Mouse (Mus musculus) lung, embryonic 15.5 days (tissue): ENCODE measurements around the gene Myo18b. TPM values are rescaled to one million over a fixed set of nuclear protein-coding genes. Genes with fewer than 3 reads are reported as not detected.

Experiments used
- ATAC-seq: fragments of 200-750 bp; cut with Nextera tagmentation; 2 replicates; pipeline ENCODE4 v1.8.0; 2017; ENCODE audit warnings: moderate number of reproducible peaks, borderline replicate concordance; ENCODE audit not compliant: low FRiP score, low TSS enrichment; ENCODE audit errors: extremely low read depth
- H3K27ac ChIP-seq: fragments of 300-500 bp; sonication (generic); 2 replicates; pipeline ENCODE4 v1.5.1; 2015; ENCODE audit warnings: moderate library complexity, mild to moderate bottlenecking, inconsistent platforms
- H3K27me3 ChIP-seq: fragments of 300-500 bp; sonication (generic); 2 replicates; pipeline ENCODE4 v1.6.1; 2015; ENCODE audit warnings: inconsistent platforms
- H3K36me3 ChIP-seq: fragments of 300-500 bp; sonication (generic); 2 replicates; pipeline ENCODE4 v1.6.1; 2015; ENCODE audit warnings: inconsistent platforms
- H3K4me1 ChIP-seq: fragments of 300-500 bp; sonication (generic); 2 replicates; pipeline ENCODE4 v1.6.1; 2015; ENCODE audit warnings: inconsistent platforms
- H3K4me2 ChIP-seq: fragments of 300-500 bp; sonication (generic); 2 replicates; pipeline ENCODE4 v1.6.1; 2015; ENCODE audit warnings: inconsistent platforms, mild to moderate bottlenecking, moderate library complexity
- H3K4me3 ChIP-seq: fragments of 300-500 bp; sonication (generic); 2 replicates; pipeline ENCODE4 v1.5.1; 2015; ENCODE audit warnings: mild to moderate bottlenecking, inconsistent platforms
- H3K9ac ChIP-seq: fragments of 300-500 bp; sonication (generic); 2 replicates; pipeline ENCODE4 v1.6.1; 2015; ENCODE audit warnings: inconsistent platforms
- H3K9me3 ChIP-seq: fragments of 300-500 bp; sonication (generic); 2 replicates; pipeline ENCODE4 v1.6.1; 2016; ENCODE audit warnings: inconsistent platforms
- WGBS: fragments of 180-500 bp; shearing (Covaris S2); methylation state at CpG from one replicate; pipeline ENCODE4 v1.1.7; 2015; 5-methylcytosine and 5-hydroxymethylcytosine counted together
- polyA plus RNA-seq: library from polyadenylated mRNA; unstranded; fragments of >200 nt; fragmentation: Nextera tagmentation; extraction: Ambion mirVana; gene quantifications from 2 replicates; pipeline ENCODE4 v1.2.1, GENCODE M21; 2015

Gene Myo18b
- polyA plus RNA-seq = 0.83 and 1.3 TPM in 2 replicates

GRCm38 (mm10) chr5:112895674-112896654 lies at the start of gene Myo18b:
Gene Myo18b, minus strand, starts transcription at chr5:112896362.
- Histone ChIP-seq H3K27ac (no peak within 1 kb of the TSS), H3K9ac (no peak within 1 kb of the TSS), H3K9me3 (no peaks in the 10 kb centered on the region), H3K4me2 (no peak within 1 kb of the TSS), H3K4me3 (no peak within 1 kb of the TSS), H3K4me1 (no peaks in the 10 kb centered on the region), H3K36me3 (no peaks in the 10 kb centered on the region), H3K27me3 (no peaks in the 10 kb centered on the region)
- 71% methylated on average over 17 of the region's 17 CpGs for WGBS
- no peak for ATAC-seq

- H3K9me3 ChIP-seq = no peaks in the 10 kb centered on the region
- no peak overlapping the region for H3K4me3 ChIP-seq
- H3K27me3 ChIP-seq = no peaks in the 10 kb centered on the region
- H3K4me2 ChIP-seq = no peak overlapping the region
- WGBS = 61% methylated on average over 7 of the region's 7 CpGs
- no peak for ATAC-seq
- H3K4me1 ChIP-seq = no peaks in the 10 kb centered on the region
- no peak overlapping the region for H3K27ac ChIP-seq
- no peak overlapping the region for H3K9ac ChIP-seq
- H3K36me3 ChIP-seq = 0 out of 2 replicates have a peak, but pooled peaks cover 3% of the 10 kb centered on the region
Measured at GRCm38 (mm10) chr5:112945925-112946324, 49.8 kb upstream of the Myo18b start.

DNA sequence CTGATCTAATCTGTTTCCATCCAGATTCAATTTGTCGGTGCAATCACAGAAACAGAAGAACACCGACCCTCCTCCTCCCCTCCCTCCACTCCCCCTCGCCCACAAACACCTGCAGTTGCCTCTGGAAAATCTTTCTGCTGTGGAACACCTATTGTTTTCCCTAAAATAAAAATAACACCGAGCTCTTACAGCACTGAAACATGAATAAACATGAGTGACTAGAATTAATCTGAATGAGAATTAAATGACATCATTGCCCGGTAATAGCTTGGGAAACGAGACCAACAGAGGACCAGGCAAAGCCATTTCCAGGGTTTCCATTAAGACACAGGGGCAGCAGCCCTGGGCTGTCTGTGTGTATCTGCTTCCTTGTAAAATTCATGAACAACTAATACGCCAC lies 46.1 kb upstream of the Myo18b start:
- no peak overlapping the region for H3K4me3 ChIP-seq
- H3K36me3 ChIP-seq = 0 out of 2 replicates have a peak, but pooled peaks cover 6% of the 10 kb centered on the region
- 77% methylated on average over 7 of the region's 7 CpGs for WGBS
- no peaks in the 10 kb centered on the region for H3K4me1 ChIP-seq
- H3K9me3 ChIP-seq = no peaks in the 10 kb centered on the region
- no peak overlapping the region for H3K9ac ChIP-seq
- H3K27me3 ChIP-seq = no peaks in the 10 kb centered on the region
- H3K27ac ChIP-seq = no peak overlapping the region
- ATAC-seq = no peak
- no peak overlapping the region for H3K4me2 ChIP-seq

GRCm38 (mm10) chr5:112941001-112941400 lies 44.8 kb upstream of the Myo18b start:
- Histone ChIP-seq H3K4me3 (no peak overlapping the region), H3K4me1 (no peaks in the 10 kb centered on the region), H3K4me2 (no peak overlapping the region), H3K9ac (no peak overlapping the region), H3K27ac (no peak overlapping the region), H3K9me3 (no peaks in the 10 kb centered on the region), H3K27me3 (no peaks in the 10 kb centered on the region), H3K36me3 (peaks cover 9% of the 10 kb centered on the region; the same call in 1 of the 2 replicates)
- ATAC-seq = no peak
- 87% methylated on average over 12 of the region's 12 CpGs for WGBS

- H3K27ac ChIP-seq = no peak overlapping the region
- H3K4me1 ChIP-seq = no peaks in the 10 kb centered on the region
- no peak overlapping the region for H3K4me2 ChIP-seq
- ATAC-seq = no peak
- H3K27me3 ChIP-seq = no peaks in the 10 kb centered on the region
- 79% methylated on average over 10 of the region's 10 CpGs for WGBS
- H3K9me3 ChIP-seq = no peaks in the 10 kb centered on the region
- H3K4me3 ChIP-seq = no peak overlapping the region
- H3K9ac ChIP-seq = no peak overlapping the region
- peaks cover 10% of the 10 kb centered on the region; the same call in 1 of the 2 replicates for H3K36me3 ChIP-seq
Measured at GRCm38 (mm10) chr5:112936632-112937031, 40.5 kb upstream of the Myo18b start.

- Histone ChIP-seq H3K4me2 (no peak overlapping the region), H3K4me3 (no peak overlapping the region), H3K9ac (no peak overlapping the region), H3K36me3 (peaks cover 7% of the 10 kb centered on the region; the same call in 1 of the 2 replicates), H3K9me3 (no peaks in the 10 kb centered on the region), H3K4me1 (no peaks in the 10 kb centered on the region), H3K27ac (no peak overlapping the region), H3K27me3 (no peaks in the 10 kb centered on the region)
- no peak for ATAC-seq
- 77% methylated on average over 8 of the region's 8 CpGs for WGBS
Measured at GRCm38 (mm10) chr5:112935436-112935835, 39.3 kb upstream of the Myo18b start.

DNA sequence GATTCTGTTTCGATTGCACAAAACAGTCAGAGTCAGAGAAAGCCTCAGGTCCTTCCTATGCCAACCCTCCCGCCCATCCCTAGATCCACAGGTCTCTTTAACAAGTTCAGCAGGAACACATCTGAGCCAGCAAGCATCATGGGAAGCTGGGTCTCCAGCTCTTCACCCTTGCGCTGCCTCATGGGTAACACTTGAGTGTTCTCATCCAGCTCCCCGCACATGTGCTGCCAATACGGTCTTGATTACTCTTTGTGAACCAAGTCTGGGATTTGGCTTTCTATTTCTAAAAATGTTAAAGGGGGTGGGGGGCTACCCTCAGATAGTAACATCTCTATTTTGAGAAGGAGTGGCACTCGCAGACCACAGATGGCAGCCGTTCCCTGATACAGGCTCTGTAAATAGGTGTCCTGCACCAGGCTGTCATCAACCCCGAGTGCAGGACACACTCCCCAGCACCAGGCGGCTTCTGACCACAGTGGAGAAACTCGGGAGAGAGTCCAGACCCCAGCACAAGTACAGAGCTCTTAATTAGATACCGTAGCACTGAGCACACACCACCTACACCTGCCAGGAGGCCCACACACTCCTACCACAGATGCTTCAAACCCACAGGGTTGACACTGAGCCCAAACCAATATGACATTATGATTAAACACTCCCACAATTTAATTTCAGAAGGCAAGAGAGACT lies 36.9 kb upstream of the Myo18b start:
- peaks cover 7% of the 10 kb centered on the region; the same call in 1 of the 2 replicates for H3K4me1 ChIP-seq
- H3K4me3 ChIP-seq = no peak overlapping the region
- no peak overlapping the region for H3K4me2 ChIP-seq
- no peak for ATAC-seq
- H3K9me3 ChIP-seq = no peaks in the 10 kb centered on the region
- WGBS = 76% methylated on average over 11 of the region's 11 CpGs
- no peaks in the 10 kb centered on the region for H3K27me3 ChIP-seq
- peaks cover 3% of the 10 kb centered on the region; the same call in 1 of the 2 replicates for H3K36me3 ChIP-seq
- no peak overlapping the region for H3K27ac ChIP-seq
- no peak overlapping the region for H3K9ac ChIP-seq

GRCm38 (mm10) chr5:112931901-112932300 lies 35.7 kb upstream of the Myo18b start:
- Histone ChIP-seq H3K36me3 (peaks cover 3% of the 10 kb centered on the region; the same call in 1 of the 2 replicates), H3K27ac (no peak overlapping the region), H3K27me3 (no peaks in the 10 kb centered on the region), H3K4me1 (peaks cover 7% of the 10 kb centered on the region; the same call in 1 of the 2 replicates), H3K9me3 (no peaks in the 10 kb centered on the region), H3K4me2 (no peak overlapping the region), H3K4me3 (no peak overlapping the region), H3K9ac (no peak overlapping the region)
- WGBS = 72% methylated on average over 5 of the region's 5 CpGs
- ATAC-seq = no peak

DNA sequence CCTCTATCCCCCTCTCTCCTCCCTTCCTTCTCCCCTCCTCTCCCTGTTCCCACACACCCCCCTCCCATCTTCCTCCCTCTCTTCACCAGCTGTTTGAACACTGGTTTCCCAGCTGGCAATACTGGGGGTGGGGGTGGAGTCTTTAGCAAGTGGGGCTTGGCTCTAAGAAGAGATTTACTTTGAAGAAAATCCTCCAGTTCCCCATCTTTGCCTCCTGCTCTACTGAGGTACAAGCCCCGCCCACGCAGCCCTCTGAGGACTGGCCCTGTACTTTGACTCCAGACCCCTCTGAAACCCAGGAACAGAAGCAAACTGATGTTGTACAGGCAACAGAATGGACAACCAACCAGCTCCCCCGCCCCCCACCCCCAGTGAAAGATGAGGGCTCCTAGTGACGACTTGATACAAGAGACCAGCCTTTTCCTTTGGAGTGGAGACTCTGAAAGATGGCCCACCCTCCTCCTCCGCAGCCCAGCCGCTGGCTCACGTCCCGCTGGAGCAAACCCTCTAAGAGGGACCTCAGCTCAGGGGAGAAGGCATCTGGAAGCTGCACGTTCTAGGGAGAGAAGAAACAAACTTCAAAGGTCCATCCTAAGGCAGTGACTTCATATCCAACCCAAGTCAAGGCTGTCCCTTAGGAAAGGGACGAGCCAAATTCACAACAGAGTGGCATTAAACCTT lies 32.2 kb upstream of the Myo18b start:
- Histone ChIP-seq H3K9me3 (no peaks in the 10 kb centered on the region), H3K27me3 (no peaks in the 10 kb centered on the region), H3K4me2 (no peak overlapping the region), H3K36me3 (0 out of 2 replicates have a peak, but pooled peaks cover 3% of the 10 kb centered on the region), H3K9ac (no peak overlapping the region), H3K27ac (no peak overlapping the region), H3K4me3 (no peak overlapping the region), H3K4me1 (peaks cover 7% of the 10 kb centered on the region; the same call in 1 of the 2 replicates)
- 27% methylated on average over 10 of the region's 10 CpGs for WGBS
- ATAC-seq = peak; percentile 48; the same call in 1 of the 2 replicates

DNA sequence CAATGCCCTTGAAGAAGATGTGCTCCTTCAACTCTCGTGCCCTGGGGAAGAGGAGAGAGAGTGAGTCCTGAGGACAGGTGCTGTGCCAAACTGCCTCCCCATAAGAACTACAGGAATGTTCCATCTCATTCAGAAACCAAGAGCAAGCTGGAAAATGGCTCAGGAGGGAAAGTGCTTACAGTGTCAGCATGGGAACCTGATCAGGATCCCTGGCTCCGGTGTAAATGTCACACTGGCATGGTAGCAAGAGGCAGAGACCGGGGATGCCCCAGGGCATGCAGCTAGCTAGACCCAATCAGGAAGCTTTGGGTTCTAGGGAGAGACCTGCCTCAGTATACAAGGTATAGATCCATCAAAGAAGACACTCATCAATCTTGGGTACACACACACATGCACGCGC lies 29.3 kb upstream of the Myo18b start:
- WGBS = 93% methylated on average over 5 of the region's 5 CpGs
- peaks cover 7% of the 10 kb centered on the region; the same call in 1 of the 2 replicates for H3K4me1 ChIP-seq
- no peak overlapping the region for H3K9ac ChIP-seq

GRCm38 (mm10) chr5:112924806-112925205 lies 28.6 kb upstream of the Myo18b start:
- Histone ChIP-seq H3K4me3 (no peak overlapping the region), H3K4me1 (peaks cover 7% of the 10 kb centered on the region; the same call in 1 of the 2 replicates), H3K4me2 (no peak overlapping the region), H3K27ac (no peak overlapping the region), H3K36me3 (peaks cover 3% of the 10 kb centered on the region; the same call in 1 of the 2 replicates), H3K27me3 (no peaks in the 10 kb centered on the region), H3K9ac (no peak overlapping the region), H3K9me3 (no peaks in the 10 kb centered on the region)
- no peak for ATAC-seq
- 79% methylated on average over 8 of the region's 8 CpGs for WGBS

More for the DNA sequence above, 29.3 kb upstream of the Myo18b start:
- H3K9me3 ChIP-seq = no peaks in the 10 kb centered on the region
- no peak overlapping the region for H3K27ac ChIP-seq
- ATAC-seq = no peak
- no peak overlapping the region for H3K4me2 ChIP-seq
- no peaks in the 10 kb centered on the region for H3K27me3 ChIP-seq
- H3K36me3 ChIP-seq = 0 out of 2 replicates have a peak, but pooled peaks cover 3% of the 10 kb centered on the region
- H3K4me3 ChIP-seq = no peak overlapping the region
